Mouse (Mus musculus) myocyte (in vitro differentiated cells): ENCODE results near the gene Slc35f1.

Source experiments
- POLR2A ChIP-seq: IDR thresholded peaks from one replicate; pipeline ENCODE4 v1.6.1; 2011; ENCODE audit warnings: low read depth, mild to moderate bottlenecking, control low read depth, moderate library complexity; ENCODE audit not compliant: insufficient read length
- POLR2AphosphoS2 ChIP-seq: IDR thresholded peaks from one replicate; pipeline ENCODE4 v1.6.1; 2011; ENCODE audit warnings: low read depth, control low read depth; ENCODE audit not compliant: insufficient read length
- TCF12 ChIP-seq: IDR thresholded peaks from one replicate; pipeline ENCODE4 v1.6.1; 2011; ENCODE audit warnings: mild to moderate bottlenecking, control low read depth; ENCODE audit not compliant: poor library complexity, insufficient read depth, severe bottlenecking
- USF1 ChIP-seq: IDR thresholded peaks from one replicate; pipeline ENCODE4 v1.6.1; 2011; ENCODE audit warnings: low read depth, mild to moderate bottlenecking, control low read depth, moderate library complexity

DNA sequence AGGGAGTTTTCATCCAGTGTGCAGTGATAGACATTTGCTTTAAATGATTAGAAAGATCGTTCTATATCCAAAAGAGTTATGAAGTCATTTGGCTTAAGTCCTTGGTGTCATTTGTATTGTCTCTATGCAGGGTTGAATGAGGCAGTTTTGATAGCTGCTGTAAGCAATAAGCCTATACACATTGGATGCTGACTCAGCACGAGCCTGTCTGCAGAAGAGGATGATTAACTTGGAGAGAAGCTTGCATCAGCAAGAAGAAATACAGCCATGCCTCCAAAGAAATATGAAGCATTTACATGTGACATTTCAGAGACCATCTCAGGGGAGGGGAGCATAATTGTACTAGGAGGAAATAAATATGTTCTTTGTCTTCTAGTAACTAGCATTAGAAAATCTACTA lies 19.1 kb downstream of the Slc35f1 start:
- no peak for TF ChIP-seq POLR2AphosphoS2
- no peak for TF ChIP-seq USF1
- TF ChIP-seq POLR2A, result no peak
- TF ChIP-seq TCF12, result no peak
